Mouse (Mus musculus) myocyte (in vitro differentiated cells): ENCODE results near the gene Mrpl42. TPM values are rescaled to one million over a fixed set of nuclear protein-coding genes. Genes with fewer than 3 reads are reported as not detected.

Source experiments
- H3K27me3 ChIP-seq: one replicate; pipeline ENCODE4 v1.6.1; 2011; ENCODE audit not compliant: control insufficient read depth, insufficient read depth, insufficient read length
- H3K36me3 ChIP-seq: one replicate; pipeline ENCODE4 v1.6.1; 2011; ENCODE audit not compliant: control insufficient read depth, insufficient read depth
- H3K4me2 ChIP-seq: one replicate; pipeline ENCODE4 v1.6.1; 2011; ENCODE audit warnings: low read depth, control low read depth
- H3K4me3 ChIP-seq: one replicate; pipeline ENCODE4 v1.5.1; 2011; ENCODE audit warnings: mild to moderate bottlenecking, control low read depth, moderate library complexity
- H3K79me2 ChIP-seq: one replicate; pipeline ENCODE4 v1.6.1; 2011; ENCODE audit not compliant: control insufficient read depth, insufficient read depth
- H3ac ChIP-seq: one replicate; pipeline ENCODE4 v1.6.1; 2011; ENCODE audit not compliant: control insufficient read depth, insufficient read length
- MYOD1 ChIP-seq, 3 experiments: IDR thresholded peaks; one replicate each; pipeline ENCODE4 v1.6.1; 2011; ENCODE audit warnings: control low read depth in 2 of 3, low read depth in 2 of 3, mild to moderate bottlenecking in 2 of 3, moderate library complexity in 1 of 3; ENCODE audit not compliant: insufficient read length in 2 of 3, control insufficient read depth in 1 of 3
- REST ChIP-seq: IDR thresholded peaks from one replicate; pipeline ENCODE4 v1.6.1; 2011; ENCODE audit warnings: mild to moderate bottlenecking, control low read depth, moderate library complexity; ENCODE audit not compliant: insufficient read depth, insufficient read length
- polyA plus RNA-seq: library from polyadenylated mRNA; unstranded; fragments of >200 nt; fragmentation: generic; extraction: Trizol; gene quantifications from one replicate; pipeline ENCODE4 v1.2.1, GENCODE M21; 2012; ENCODE audit warnings: missing spikeins

The Mrpl42 gene
- polyA plus RNA-seq, 1 experiment: 177 TPM

GRCm38 (mm10) chr10:95438941-95439340 is 62.8 kb downstream of the Mrpl42 start:
- Histone ChIP-seq H3ac (no peak overlapping the region), H3K4me2 (no peak overlapping the region), H3K4me3 (no peak overlapping the region), H3K79me2 (no peaks in the 10 kb centered on the region), H3K27me3 (no peaks in the 10 kb centered on the region), H3K36me3 (no peaks in the 10 kb centered on the region)
- TF ChIP-seq REST: no peak
- no peak for TF ChIP-seq MYOD1 (IDR thresholded peaks at IDR 0.05; ENCODE audit: control insufficient read depth in 1 of 3, insufficient read length in 2 of 3, low read depth in 2 of 3)

Other genes with a start within 250 kb of the Mrpl42 start
- 9.5 TPM for gene Cradd, start 177.8 kb downstream of the Mrpl42 start, polyA plus RNA-seq
- gene Socs2, start 84.8 kb downstream of the Mrpl42 start, polyA plus RNA-seq: 27.5 TPM
- 157 TPM for gene Ube2n, start 13.2 kb upstream of the Mrpl42 start, polyA plus RNA-seq
- gene Nudt4, start 62.2 kb upstream of the Mrpl42 start, polyA plus RNA-seq: 36.8 TPM
- gene Anapc15-ps, start 171.5 kb upstream of the Mrpl42 start, polyA plus RNA-seq: 0.37 TPM